Mouse (Mus musculus) embryo, embryonic 10.5 days (tissue): Measurements from ENCODE around the gene Pfkfb4.

Experiments
- DNase-seq: peaks from one replicate; pipeline ENCODE4 v3.0.0-alpha.2; 2015; ENCODE audit warnings: low spot score

Gene Pfkfb4

DNA sequence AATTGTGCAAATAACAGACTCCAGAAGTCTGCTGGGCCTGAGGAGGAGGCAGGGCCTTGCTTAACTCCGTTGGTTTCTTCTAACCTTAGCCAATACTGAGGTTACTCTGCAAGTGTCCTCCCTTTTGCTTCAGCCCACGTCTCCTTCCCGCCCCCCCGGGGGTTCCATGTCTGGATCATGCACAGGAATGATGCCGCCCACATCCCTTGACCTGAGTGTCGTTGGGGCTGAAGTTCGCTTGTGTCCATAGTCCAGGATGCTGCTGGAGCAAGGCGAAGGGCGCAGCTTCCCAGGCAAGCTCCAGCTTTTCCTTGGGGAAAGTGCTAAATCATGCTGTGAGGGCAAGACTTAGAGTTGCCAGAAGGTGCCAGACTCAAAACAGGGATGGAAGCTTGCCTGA is 4.8 kb downstream of the Pfkfb4 start:
- no peak for DNase-seq

DNA sequence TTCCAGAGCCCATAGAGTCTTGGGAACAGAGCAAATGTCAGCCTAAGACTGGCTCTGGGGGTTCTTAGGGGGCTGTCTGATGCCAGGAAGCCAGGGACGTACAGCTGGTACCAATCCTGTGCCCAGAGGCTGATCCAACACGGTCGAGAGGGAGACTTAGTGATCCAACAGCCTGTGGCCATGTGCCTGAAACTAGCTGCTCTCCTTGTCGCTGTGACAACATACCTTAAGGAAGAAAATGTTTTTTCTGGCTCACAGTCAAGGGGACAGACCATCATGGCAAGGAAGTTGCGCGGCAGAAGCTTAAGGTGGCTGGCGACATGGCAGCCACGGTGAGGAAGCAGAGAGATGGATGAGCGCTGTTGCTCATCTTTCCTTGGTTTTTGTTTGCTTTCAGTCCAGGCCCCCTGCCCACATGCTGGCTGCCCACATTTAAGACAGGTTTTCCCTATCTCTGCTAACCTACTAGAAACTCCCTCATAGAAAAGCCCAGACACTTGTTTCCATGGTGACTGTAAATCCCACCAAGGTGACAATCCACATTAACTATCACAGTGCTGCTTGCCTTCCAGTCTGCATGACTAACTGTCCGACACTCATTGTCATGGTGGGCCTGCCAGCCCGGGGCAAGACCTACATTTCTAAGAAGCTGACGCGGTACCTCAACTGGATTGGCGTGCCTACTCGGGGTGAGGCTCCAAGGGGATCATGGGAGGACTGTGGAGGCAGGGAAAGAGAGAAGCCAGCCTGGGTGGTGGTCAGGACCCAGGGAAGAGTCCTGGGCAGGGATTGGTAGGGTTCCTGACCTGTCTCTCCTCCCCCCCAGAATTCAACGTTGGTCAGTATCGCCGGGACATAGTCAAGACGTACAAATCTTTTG is 6.9 kb downstream of the Pfkfb4 start:
- no peak for DNase-seq

DNA sequence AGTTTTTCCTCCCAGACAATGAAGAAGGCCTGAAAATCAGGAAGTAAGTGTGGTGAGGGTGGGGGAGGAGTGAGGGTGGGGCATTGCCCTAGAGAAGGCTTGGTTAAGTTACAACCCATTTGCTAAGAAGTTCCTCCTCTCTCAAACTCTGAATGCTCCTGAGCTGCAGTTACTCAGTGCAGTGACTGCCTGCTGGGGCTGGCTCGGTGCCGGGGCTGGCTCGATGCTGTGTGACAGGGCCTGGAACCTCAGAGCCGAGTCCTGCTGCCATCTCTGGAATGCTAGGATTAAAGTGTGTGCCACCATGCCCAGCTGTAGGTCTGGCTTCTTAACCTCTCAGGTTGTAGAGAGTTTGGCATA is 7.6 kb downstream of the Pfkfb4 start:
- DNase-seq = no peak

DNA sequence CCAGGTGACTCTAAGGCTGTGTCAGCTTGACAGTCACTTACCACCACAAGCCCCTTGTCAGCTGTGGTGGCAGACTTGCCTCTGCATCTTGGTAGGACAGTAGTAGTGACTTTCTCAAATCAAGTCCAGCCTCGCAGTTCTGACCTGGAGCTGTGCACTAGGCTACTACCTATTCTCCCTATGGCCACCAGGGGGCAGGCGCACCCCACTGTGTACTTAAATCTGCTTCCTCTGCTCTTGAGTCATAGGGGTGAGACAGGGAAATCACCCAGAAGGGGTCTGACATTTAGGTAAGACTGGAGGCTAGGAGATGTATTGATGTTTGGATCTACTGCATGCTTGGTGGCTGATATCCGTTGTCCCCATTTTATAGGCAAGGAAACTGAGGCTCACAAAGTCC is 9.1 kb downstream of the Pfkfb4 start:
- DNase-seq = peak; percentile 83

DNA sequence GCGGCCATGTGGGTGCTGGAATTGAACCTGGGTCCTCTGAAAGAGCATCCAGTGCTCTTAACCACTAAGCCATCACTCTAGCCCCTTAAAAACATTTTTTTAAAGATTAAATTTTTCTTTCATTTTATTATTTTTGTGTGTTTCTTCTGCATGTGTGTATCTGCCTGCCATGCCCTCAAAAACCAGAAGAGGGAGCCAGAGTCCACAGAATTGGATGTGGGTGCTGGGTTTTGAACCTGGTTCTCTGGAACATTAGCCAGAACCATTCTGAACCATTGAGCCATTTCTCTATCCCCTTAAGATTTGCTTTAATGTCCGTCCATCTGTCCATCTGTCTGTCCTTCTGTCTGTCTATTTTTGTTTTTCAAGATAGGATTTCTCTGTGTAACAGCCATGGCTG is 11.6 kb downstream of the Pfkfb4 start:
- peak; percentile 80 for DNase-seq

DNA sequence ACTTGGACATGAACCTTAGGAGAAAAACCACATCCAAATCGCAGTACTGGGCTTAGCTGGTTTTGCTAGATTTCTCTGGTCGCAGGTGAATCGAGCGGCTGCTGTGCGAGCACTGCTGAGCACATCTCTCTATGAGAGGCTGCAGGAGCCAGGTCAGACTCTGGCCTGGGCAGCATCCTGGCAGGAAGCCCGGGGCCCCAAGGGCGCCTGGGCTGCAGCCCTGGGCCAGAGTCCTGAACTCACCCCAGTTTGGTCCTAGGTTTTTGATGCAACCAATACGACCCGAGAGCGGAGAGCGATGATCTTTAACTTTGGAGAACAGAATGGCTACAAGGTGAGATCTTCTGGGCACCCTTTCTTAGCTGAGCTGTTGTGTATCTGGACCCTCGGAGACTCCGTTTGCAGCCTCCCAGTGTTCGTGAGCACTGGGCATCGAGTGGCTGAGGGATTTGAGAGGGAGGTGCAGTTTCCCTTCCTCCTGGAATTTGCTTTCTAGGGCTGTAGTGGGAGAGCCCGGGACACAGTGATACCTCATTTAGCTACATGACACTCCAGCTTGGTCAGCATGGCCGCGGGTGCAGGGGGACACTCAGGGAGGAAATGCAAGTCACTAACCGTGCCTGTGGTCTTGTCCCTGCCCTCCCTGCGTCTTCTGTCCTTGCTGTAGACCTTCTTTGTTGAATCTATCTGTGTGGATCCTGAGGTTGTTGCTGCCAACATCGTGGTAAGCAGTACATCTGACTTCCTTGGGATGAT is 15.6 kb downstream of the Pfkfb4 start:
- DNase-seq = no peak

DNA sequence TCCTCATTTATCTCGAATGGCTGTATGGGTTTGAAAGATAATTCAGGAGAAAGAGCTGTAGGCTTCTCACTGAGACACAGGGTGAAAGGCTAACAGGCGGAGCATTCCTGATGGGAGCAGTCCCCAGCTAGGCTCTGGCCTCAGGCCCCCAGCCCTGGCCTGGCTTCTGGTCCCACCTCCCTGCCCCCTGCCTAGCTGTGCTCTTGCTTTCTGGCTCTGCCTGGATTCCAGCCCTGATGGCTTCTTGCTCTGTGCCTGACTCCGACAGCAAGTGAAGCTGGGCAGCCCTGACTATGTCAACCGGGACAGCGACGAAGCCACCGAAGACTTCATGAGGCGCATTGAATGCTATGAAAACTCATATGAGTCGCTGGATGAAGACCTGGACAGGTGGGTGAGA is 16.5 kb downstream of the Pfkfb4 start:
- no peak for DNase-seq

DNA sequence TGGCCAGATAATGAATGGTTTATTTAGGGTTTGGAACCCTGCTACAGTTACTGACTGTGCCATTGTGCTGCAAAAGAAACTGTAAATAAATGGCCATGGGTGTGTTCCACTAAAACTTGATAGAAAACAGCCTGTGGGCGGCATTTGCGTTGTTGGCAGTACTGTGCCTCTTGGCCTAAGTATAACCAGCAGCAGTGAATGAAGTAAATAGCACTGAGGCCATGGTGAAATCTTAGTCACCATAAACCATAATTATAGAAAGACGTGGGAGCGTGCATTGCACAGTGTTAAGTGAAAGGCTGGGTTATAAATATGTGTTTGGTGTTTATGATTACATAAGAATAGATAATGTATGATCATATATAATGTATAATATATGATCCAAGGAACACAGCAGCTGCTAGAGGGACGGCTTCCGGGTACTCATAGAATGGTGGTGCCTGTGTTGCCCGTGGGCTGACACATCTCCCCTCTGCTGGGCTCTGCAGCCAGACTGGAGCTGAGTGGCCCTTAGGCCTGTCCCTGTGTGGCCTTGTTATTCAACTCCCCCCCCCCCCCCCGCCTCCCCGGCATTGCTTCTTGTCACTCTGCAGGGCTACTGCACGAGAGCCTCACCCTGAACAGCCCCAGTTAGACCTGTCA is 17.5 kb downstream of the Pfkfb4 start:
- DNase-seq = no peak

DNA sequence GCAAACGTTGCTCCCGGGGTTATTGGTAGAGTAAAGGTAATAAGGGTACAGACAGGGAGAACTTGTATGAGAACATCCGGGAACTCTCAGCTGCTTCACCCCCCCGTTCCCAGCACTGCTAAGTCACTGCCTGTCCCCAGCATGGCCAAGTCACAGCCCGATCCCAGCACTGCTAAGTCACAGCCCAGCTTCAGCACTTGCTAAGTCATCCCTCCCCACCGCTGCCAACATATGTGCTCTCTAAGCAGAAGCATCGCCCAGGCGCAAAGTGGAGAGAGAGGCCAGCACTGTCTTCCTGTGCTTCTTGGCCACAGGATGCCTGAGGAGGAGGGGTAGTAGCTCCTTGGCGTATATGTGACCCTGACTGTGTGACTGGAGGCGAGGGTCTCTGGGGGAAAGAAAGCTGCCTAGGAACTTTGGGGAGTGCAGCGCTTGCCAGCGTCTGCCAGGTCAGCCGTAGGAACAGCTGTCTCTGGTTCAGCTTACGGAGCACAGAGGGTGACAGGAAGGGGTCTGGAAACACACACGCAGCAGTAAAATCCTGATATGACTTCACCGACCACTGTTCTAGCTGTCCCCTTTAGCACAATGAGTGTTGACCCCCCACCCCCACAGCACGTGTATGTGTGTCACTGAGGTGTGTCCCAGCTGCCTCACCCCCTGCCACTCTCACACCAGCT is 18.2 kb downstream of the Pfkfb4 start:
- peak; percentile 14 for DNase-seq

DNA sequence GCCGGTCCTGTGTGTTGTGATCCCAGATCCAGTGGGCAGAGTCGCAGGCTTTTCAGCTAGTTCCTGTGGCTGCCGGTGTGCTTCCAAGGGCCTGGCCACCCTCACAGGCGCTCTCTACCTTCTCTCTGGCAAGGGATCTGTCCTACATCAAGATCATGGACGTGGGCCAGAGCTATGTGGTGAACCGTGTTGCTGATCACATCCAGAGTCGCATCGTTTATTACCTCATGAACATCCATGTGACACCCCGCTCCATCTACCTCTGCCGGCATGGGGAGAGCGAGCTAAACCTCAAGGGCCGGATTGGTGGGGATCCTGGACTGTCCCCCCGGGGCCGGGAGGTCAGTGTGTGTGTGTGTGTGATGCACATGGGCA is 18.7 kb downstream of the Pfkfb4 start:
- DNase-seq = no peak

DNA sequence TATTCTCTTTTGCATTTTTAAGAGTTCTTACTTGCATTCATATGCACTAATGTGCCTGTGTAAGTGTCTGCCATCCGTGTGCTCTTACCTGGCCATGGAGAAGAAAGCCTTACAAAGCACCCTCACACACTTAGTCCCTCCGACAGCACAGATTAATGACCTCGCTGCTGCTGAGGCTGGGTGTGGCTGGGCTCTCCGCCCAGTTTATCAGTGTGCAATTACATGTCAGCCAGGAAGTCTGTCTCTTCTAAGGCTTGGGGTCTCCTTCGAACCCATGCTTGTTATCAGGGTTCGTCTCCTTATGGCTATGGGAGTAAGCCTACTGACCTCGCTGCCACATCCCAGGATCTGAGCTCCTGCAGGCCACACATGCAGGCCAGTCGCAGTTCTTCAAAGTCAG is 23.8 kb downstream of the Pfkfb4 start:
- no peak for DNase-seq

DNA sequence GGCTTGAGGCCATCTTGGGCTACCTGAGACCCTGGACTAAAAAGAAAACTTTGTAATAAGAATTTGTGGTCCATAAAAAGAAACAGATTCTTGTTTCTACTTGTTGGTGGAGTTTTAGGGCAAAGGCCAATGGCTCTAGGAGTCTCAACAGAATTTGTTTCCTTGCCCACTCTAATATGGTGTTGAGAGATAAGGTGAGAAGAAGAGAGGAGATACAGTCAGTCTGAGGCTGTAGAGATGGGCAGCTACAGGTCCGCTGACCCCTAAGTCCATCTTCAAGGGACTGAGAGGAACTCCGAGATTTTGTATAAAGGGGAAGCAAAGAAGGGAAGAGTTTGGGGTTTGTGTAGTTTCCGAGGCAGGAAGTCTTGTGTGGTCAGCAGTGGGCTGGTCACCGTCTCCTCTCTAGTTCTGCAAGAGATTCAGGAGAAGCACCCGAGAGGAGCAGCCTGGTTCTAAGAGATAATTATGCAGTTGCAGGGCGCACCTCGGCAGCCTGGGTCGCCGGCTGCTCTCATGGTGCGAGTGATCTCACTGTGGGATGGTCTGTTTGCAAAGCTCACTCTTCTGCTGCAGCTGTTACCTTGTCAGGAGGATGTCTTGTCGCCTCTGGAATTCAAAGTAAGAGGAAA is 25.5 kb downstream of the Pfkfb4 start:
- DNase-seq = no peak

DNA sequence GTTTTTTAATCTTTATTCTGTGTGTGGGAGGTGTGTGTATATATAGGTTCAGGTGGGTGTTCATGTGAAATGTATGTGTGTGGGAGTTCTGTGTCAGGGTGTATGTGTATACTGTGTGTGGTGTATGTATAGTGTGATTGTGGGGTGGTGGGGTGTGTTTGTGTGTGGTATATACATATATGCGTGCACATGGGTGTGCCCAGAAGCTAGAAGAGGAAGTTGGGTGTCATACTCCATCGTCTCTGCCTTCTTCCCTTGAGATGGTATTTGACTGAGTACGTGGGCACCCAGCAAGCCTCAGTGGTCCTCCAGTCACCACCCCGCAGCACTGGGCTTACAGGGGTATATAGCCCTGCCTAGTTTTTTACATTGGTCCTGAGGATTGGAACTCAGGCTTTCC is 29.9 kb downstream of the Pfkfb4 start:
- no peak for DNase-seq

DNA sequence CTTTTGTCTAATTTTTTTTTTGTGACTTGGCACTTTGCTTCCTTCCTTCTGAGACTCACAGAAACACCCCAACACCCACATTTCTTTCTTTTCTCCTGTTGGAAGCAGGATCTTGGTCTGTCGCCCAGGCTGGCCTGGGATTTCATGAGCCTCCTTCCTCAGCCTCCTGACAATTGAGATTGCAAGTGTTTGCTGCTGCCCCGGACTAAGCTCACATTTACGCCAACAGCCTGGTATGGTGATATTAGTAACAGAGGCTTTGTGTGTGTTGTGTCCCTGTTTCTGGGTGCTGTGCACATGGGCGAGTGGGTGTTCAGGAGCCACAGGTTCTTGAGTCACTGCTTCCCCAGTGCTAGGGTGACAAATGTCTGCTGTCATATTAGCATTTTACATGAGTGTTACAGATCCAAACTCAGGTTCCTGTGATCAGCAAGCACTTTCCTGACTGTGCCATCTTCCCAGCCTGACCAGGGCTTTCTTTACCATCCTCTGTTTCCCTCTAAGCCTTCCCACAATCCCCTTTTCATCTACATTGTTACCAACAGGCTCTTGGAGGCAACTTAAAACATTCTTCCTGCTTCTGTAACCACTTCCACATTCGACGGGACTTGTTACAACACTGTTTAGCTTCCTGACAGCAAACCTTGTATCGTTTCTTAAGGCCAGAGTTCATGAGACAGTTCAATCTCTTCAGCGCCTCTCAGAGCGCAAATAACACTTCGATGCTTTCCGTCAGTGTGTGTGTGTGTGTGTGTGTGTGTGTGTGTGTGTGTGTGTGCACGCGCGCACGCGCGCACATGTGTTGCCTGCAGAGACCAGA is 31.5 kb downstream of the Pfkfb4 start:
- no peak for DNase-seq

DNA sequence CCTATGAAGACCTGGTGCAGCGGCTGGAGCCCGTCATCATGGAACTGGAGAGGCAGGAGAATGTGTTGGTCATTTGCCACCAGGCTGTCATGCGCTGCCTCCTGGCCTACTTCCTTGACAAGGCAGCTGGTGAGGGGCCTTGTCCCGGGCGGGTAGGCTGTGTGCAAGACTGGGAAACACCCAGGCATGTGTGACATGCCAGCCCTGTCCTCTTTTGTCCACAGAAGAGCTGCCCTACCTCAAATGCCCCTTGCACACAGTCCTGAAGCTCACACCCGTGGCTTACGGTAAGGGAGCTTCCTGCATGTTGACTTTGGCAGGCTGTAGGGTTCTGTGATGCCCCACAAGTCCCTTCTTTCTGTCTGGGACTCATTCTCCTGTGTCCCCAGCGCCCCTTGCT is 35.9 kb downstream of the Pfkfb4 start:
- DNase-seq = no peak

DNA sequence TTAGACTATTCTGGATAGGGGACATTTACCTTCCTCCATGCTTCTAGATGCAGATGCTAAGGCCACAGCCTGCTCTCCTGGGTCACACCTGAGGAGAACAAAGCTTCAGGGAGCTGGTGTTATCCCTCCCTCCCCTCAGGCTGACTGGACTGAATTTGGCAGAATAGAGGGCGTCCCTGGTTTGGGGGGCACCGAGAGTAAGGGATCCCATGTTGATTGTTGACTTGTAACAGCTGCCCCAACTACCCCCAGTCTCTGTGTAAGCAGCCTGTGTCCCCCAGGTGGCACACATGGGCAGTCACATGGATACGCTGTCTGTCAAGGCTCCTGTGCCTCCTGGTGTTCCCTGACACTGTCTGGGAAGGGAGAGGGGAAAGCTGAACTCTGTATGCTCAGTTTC is 36.8 kb downstream of the Pfkfb4 start:
- DNase-seq = no peak

DNA sequence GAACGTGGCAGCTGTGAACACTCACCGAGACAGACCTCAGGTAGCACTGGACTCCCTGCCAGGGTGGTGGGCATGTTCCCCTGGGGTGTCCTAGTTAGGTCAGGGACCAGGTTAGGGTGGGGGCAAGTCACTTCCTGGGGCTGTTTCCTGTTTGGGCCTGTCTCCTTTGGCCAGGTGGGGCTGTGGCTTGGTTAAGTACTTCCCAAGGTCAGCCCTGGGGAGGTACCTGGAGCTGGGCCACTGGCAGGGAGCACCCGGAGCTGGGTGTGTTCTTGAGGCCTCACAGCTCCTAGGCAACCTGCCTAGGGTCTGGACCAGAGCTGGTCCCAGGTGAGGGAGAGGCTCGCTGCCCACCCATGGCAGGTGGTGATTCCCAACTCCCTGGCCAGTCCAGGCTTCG is 37.3 kb downstream of the Pfkfb4 start:
- DNase-seq = no peak

DNA sequence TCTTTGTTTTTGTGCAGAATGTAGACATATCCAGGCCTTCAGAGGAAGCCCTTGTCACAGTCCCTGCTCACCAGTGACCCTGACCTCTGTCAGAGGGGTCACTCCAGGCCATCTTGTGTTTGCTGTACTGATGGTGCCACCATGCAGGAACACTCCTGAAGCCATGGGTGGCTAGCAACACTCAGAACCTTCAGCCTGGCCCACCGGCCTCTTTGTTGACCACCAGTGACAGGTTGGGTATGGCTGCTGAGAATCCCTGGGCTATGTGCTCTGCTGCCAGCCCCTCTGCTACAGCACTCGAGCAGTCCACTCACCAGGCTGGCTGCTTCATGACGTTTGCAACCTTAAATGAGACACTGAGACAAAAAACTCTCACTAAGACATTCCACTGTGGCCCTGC is 38.7 kb downstream of the Pfkfb4 start:
- DNase-seq = no peak

DNA sequence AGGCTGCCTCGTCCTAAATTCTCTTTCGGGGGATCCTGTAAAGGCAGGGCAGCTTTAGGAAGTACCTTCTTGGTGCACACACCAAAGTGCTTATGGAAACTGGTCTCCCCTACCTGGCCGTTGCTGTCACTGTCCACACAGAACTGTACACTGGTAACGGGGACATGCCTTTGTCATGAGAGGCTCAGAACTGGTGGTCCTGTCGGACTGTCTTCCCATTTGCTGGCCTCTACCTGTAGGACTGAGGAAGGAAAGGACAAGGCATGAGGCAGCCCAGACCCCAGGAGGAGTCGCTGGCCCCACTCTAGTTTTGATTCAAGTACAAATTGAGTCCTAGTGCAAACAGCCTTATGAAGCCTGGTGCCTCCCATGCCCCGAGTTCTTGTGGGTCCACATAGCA is 39.4 kb downstream of the Pfkfb4 start:
- no peak for DNase-seq

DNA sequence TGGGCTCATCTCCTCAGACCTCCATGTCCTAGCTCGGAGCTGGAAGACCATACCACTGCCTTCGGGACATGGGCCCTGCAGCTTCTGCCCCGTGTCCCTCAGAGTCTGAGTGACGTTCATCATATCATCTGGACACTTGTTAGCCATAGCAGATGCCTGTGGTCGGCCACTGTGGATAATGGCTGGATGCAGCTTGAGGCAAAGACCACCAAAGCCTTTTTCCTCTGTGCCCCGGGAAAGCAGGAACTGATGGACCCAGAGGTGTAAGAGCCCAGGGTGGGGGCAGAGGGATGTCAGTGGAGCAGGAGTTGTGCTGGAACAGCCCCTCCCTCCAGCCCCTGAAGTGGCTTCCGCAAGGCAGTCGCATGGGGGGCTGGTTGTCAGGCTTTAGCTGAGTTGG is 40.1 kb downstream of the Pfkfb4 start:
- no peak for DNase-seq

DNA sequence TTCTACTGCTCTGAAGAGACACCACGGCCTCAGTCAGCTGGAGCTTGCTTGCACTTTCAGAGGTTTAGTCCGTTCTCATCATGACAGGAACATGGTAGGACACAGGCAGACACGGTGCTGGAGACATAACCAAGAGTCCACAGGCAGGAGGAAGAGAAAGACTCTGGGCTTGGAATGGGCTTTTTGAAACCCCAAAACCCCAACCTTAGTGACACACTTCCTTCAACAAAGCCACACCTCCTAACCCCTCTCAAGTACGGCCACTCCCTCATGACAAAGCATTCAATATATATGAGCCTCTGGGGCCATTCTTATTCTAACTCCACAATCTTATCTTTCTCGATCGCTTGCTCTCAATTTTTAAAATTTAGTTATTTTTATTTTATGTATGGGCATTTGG is 40.9 kb downstream of the Pfkfb4 start:
- DNase-seq = no peak
